Mouse (Mus musculus): ENCODE results near the gene Neurog3.

- TF ChIP-seq CTCF (IDR thresholded peaks at IDR 0.05; ENCODE audit: control insufficient read depth, insufficient read depth, low read length) (no peak), POLR2A (IDR thresholded peaks at IDR 0.05; ENCODE audit: borderline replicate concordance, control insufficient read depth, low read depth, low read length) (no peak)
These were observed 4.5 kb upstream of the Neurog3 start for GRCm38 (mm10) chr10:62128316-62128951.
